Mouse (Mus musculus): ENCODE measurements around the gene E130114P18Rik. TPM values are rescaled to one million over a fixed set of nuclear protein-coding genes. Genes with fewer than 3 reads are reported as not detected.

The E130114P18Rik gene
- polyA plus RNA-seq, 1 experiment: 0.72 TPM

DNA sequence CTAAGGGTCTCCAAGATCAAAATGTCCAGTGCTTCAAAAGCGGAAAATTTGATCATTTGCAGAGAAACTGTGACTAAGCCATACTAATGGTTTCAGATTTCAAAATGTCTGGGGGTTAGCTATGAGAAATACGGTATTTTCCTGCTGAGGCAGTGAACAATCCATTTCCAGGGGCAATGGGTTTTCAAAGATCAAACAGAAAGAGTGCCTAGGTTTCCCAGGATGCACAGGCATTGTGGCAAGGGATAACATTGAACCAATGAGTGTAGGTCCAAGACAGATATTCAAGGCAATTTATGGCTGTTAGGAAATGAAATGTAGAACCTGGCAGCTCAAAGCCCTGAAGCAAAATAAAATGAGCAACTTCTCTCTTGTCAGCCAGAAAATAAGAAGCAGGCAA lies 220.3 kb downstream of the E130114P18Rik start:
- DNase-seq (ENCODE audit: low spot score): no peak

DNA sequence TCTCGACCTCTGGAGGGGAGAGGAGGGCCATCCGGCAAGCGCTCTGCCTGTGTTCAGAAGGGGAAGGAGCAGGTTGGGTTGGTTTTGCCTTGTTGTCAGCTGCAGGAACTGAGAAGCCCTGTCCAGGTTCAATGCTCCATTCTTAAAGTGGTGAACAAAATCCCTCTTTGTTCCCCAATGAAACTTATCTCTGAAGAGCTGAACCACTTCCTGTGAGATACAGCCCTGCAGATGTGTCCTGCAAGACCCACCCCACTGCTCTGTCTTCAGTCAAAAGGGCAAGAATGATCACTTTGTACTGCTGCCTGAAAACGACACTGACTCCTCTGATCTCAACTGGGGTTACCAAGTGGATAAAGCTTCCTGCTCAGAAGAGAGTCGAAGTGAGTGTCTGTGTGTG lies 233.9 kb downstream of the E130114P18Rik start:
- no peak for DNase-seq (ENCODE audit: low spot score)

DNA sequence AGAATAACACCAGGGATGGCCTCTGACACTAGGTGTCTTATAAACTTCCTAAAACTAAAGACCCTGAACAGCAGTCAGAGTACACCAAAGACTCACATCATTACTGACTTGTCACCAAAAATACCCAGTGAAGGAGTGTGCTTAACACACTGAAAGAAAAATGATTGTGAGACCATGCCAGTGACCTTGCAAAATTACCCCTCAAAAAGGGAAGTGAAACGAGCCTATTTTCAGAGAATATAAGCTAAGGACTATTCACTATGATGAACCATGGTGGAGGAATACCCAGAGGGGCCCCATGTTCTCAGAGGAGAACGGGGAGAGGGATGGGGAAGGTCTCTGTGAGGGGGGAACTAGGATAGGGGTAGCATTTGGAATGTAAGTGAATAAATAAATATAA lies 245.8 kb downstream of the E130114P18Rik start:
- DNase-seq (ENCODE audit: low spot score): no peak

DNA sequence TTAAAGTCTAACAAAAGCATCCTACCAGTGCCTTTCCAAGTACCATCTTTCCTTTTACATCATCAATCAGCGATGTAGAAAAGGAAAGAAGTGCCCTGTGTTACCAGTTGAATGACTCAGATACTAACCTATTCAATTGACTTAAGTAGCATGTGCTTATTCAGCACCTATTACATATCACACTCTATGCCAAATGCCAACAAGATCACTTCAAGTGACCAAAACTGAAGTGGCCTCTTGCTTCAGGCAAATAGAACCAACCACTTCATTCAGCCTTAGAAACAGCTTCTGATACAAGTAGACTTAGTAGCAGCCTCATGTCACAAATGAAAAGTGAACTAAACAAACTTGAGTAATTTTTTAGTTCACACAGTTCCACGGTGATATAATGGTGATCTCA lies 249.4 kb downstream of the E130114P18Rik start:
- DNase-seq (ENCODE audit: low spot score): no peak

Other genes with a start within 250 kb of the E130114P18Rik start
- gene Nfia, start 5.3 kb downstream of the E130114P18Rik start, polyA plus RNA-seq (2012; rRNA removed): 19.6 and 36.7 TPM in 2 replicates

Data from urinary bladder, adult 2 months (tissue).